Comparison of ENCODE assay signal across 9 mouse cellular contexts in the genomic region with DNA sequence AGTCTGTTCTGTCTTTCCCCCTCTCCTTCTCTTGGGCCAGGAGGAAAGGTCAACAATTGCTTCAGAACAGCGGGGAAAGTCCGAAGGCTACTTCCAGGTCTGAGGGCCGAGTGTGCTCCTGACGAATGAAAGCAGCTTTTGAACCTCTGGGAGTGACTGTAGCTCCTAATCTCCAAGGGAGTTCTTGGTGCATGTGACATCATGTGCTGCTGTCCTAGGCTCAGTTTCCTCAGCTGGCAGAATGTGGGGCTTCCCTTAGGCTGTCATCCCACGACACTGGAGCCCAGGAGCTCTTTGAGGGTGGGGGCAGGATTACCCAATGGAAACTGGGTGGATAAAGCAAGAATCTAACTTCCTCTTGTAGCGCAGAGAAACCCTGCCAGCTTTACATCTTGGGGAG. TPM values are rescaled to one million over a fixed set of nuclear protein-coding genes. Genes with fewer than 3 reads are reported as not detected.
DNase-seq lines count a peak whose midpoint lies in the region; ATAC-seq and TF ChIP-seq lines count a peak whose summit lies in the region.
"Had no signal": no experiment of that assay in that cellular context is flagged by ENCODE, and none has a peak within 500 bp of the region (broad histone marks: within the 10 kb centered on the region; RNA-seq: fewer than 3 reads in every experiment).

A gene (minus strand): TSS at position 285 of the 400 bp plus-strand sequence.

- no peaks in the 10 kb centered on the region for H3K9me3 ChIP-seq in hindbrain, embryonic 13.5 days

- DNase-seq in kidney, adult 2 months = peak; percentile 80
- no peak for DNase-seq in kidney, postnatal 14 days
- no peak for DNase-seq in thymus, postnatal 10 days (ENCODE audit: low spot score in 2 of 2)
- no peak for DNase-seq in heart, postnatal 25 days (ENCODE audit: low spot score)
- no peak for DNase-seq in urinary bladder, postnatal 4 days (ENCODE audit: low spot score in 2 of 2)
- DNase-seq: cerebellum, adult 8-10 months had no signal

- no peak within 1 kb of the TSS for H3K27ac ChIP-seq in kidney, adult 2 months (ENCODE audit: insufficient read depth, low read depth, low read length)
- H3K27ac ChIP-seq in bone marrow macrophage, adult 2 months (ENCODE audit: insufficient read depth, low read depth, low read length) = peak within 1 kb of the TSS; percentile 99
- H3K27ac ChIP-seq in hindbrain, embryonic 13.5 days = 0 out of 2 replicates have a peak within 1 kb of the TSS, but pooled peaks have one; percentile 30
- H3K27ac ChIP-seq in macrophage = peak within 1 kb of the TSS; percentile 89

- no peak for ATAC-seq in hindbrain, embryonic 13.5 days (ENCODE audit: low FRiP score)

- H3K4me1 ChIP-seq in kidney, adult 2 months (ENCODE audit: control insufficient read depth, insufficient read depth, low read length) = peaks cover 10% of the 10 kb centered on the region; the same call in 1 of the 2 replicates
- peaks cover 31% of the 10 kb centered on the region for H3K4me1 ChIP-seq in bone marrow macrophage, adult 2 months (ENCODE audit: control insufficient read depth, insufficient read depth, low read length)
- peaks cover 18% of the 10 kb centered on the region for H3K4me1 ChIP-seq in hindbrain, embryonic 13.5 days (replicated peaks)

- no peaks in the 10 kb centered on the region for H3K27me3 ChIP-seq in kidney, adult 2 months (replicated peaks; ENCODE audit: control insufficient read depth, insufficient read depth, low read length)
- H3K27me3 ChIP-seq in hindbrain, embryonic 13.5 days = peaks cover 8% of the 10 kb centered on the region; the same call in 1 of the 2 replicates

- intact Hi-C loops in heart, postnatal 25 days (cut with DNase I) = no loop called here

- H3K36me3 ChIP-seq in kidney, adult 2 months (ENCODE audit: control insufficient read depth, insufficient read depth, low read length) = no peaks in the 10 kb centered on the region
- no peaks in the 10 kb centered on the region for H3K36me3 ChIP-seq in hindbrain, embryonic 13.5 days
- H3K36me3 ChIP-seq in macrophage (ENCODE audit: inconsistent target) = no peaks in the 10 kb centered on the region

- 54% methylated on average over 6 of the region's 6 CpGs for WGBS in kidney, adult 2 months
- 88% methylated on average over 6 of the region's 6 CpGs for WGBS in hindbrain, embryonic 13.5 days
- WGBS in macrophage (ENCODE audit: missing documents) = 56% methylated on average over 6 of the region's 6 CpGs

- no peak within 1 kb of the TSS for H3K4me2 ChIP-seq in hindbrain, embryonic 13.5 days

- no peak within 1 kb of the TSS for H3K9ac ChIP-seq in hindbrain, embryonic 13.5 days

- peaks cover 7% of the 10 kb centered on the region for H3K79me2 ChIP-seq in macrophage (ENCODE audit: inconsistent target)

- H3K4me3 ChIP-seq in kidney, adult 2 months (ENCODE audit: insufficient read depth, low read depth, low read length) = no peak within 1 kb of the TSS
- H3K4me3 ChIP-seq in bone marrow macrophage, adult 2 months (ENCODE audit: insufficient read depth, low read length) = peak within 1 kb of the TSS; percentile 58
- no peak within 1 kb of the TSS for H3K4me3 ChIP-seq in hindbrain, embryonic 13.5 days
- H3K4me3 ChIP-seq in macrophage (ENCODE audit: inconsistent target) = peak within 1 kb of the TSS; percentile 13

- TF ChIP-seq POLR2A in kidney, adult 2 months (IDR thresholded peaks at IDR 0.05; ENCODE audit: low read depth, low read length) = no peak
- TF ChIP-seq POLR2A in bone marrow macrophage, adult 2 months (IDR thresholded peaks at IDR 0.05; ENCODE audit: borderline replicate concordance, low read depth, low read length) = no peak

- TF ChIP-seq CTCF in kidney, adult 2 months (conservative IDR thresholded peaks at IDR 0.05; ENCODE audit: insufficient read depth, insufficient read length, low read depth, low read length) = no peak
- TF ChIP-seq CTCF in bone marrow macrophage, adult 2 months (IDR thresholded peaks at IDR 0.05; ENCODE audit: low read depth, low read length) = no peak

RNA-seq across cellular contexts. Expression of the gene that starts here (rescaled TPM):
- polyA plus RNA-seq in kidney, adult 2 months (2012; rRNA removed) = 2.3 and 2.9 TPM in 2 replicates
- 17.9 and 19.7 TPM in 2 replicates for polyA plus RNA-seq in bone marrow macrophage, adult 2 months (2012; ENCODE audit: insufficient read depth, insufficient read length, missing spikeins)
- polyA plus RNA-seq in hindbrain, embryonic 13.5 days (2015; fragmentation: Nextera tagmentation; extraction: Ambion mirVana) = 17.3 and 18.2 TPM in 2 replicates
- 10 to 100 TPM; 11.3 to 61.6 (median 22.4) TPM for total RNA-seq in macrophage (2018; cell fraction: chromatin; rRNA removed)
- total RNA-seq in macrophage (2018; cell fraction: cytosol; rRNA removed) = 10 to 100 TPM; 10.5 to 20.6 (median 14.8) TPM
- 10 to 100 TPM; 11.8 to 66.8 (median 19.8) TPM for total RNA-seq in macrophage (2018; cell fraction: nucleus; rRNA removed)
- 7.7 to 26.7 TPM (median 10.3 TPM) in 3 replicates for polyA plus RNA-seq in macrophage (2018)
- 1 to 10 TPM in 1 of 2 experiments, under 1 TPM in 1; 0.99 to 1.5 TPM for total RNA-seq in heart, postnatal 25 days (2021)

Comparison
In these comparisons a context has a peak if more than half of its experiments do, and no peak if none do; other contexts are left out.
1. H3K4me3 ChIP-seq: peak in bone marrow macrophage, adult 2 months (single experiment) and macrophage (single experiment); none in kidney, adult 2 months (single experiment) and hindbrain, embryonic 13.5 days (single experiment).